Mouse (Mus musculus): Measurements from ENCODE around the gene Lrrc3b. TPM values are rescaled to one million over a fixed set of nuclear protein-coding genes. Genes with fewer than 3 reads are reported as not detected.

Lrrc3b gene
- polyA plus RNA-seq, 1 experiment from 2014 or later, result 0.09 TPM

DNA sequence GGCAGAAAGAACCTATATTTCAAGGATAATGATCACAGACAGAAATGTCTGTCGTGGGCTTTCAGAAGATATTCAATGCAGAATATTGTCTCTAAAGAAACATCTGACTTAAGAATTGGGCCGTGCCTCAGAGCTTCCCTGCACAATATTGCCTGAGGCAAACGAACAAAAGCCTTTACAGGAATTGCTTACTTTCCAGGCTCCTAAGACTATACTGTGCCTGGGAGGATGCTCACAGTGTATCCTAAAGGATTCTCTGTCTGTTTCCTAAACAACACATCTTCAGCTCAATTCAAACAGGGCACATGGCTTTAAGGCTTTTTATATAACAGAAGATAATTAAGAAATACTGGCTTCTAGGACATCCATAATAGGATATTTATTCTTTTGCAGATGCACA is 79.7 kb downstream of the Lrrc3b start:
- Histone ChIP-seq H3K9ac (ENCODE audit: low read depth, low read length) (no peak overlapping the region), H3K4me2 (ENCODE audit: low read depth, low read length) (no peak overlapping the region), H3K4me3 (ENCODE audit: low read depth, low read length) (no peak overlapping the region), H3K36me3 (ENCODE audit: control insufficient read depth, insufficient read depth) (no peaks in the 10 kb centered on the region), H3K27me3 (ENCODE audit: control insufficient read depth, insufficient read depth, low read depth, low read length) (no peaks in the 10 kb centered on the region), H3K27ac (ENCODE audit: low read length) (no peak overlapping the region), H3K9me3 (replicated peaks; ENCODE audit: control insufficient read depth, low read length) (no peaks in the 10 kb centered on the region), H3K4me1 (ENCODE audit: control insufficient read depth, low read depth, low read length) (no peaks in the 10 kb centered on the region)
- WGBS (ENCODE audit: insufficient replicate concordance), result 42% methylated on average over 3 of the region's 3 CpGs
- no peak for ATAC-seq (ENCODE audit: low read depth)

DNA sequence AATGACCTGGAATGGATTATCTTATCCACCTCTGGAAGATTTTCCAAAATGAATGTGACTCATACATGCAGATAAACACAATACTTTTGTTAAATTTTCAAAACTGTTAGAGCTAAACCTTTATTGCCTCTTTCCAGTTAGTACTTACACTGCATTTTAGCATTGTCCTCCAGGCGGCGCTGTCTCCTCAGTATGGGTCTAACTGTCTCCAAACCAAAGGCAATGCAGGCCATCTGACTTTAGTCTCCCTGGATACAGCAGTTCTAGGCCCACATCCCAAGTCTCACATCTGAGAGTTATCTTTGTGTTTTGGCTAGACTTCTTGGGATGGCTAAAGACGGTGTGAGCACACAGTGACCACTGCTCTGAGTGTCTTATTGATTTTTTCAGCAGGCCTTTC is 83.3 kb downstream of the Lrrc3b start:
- Histone ChIP-seq H3K4me3 (ENCODE audit: low read depth, low read length) (no peak overlapping the region), H3K9me3 (replicated peaks; ENCODE audit: control insufficient read depth, low read length) (no peaks in the 10 kb centered on the region), H3K9ac (ENCODE audit: low read depth, low read length) (no peak overlapping the region), H3K27ac (ENCODE audit: low read length) (no peak overlapping the region), H3K4me2 (ENCODE audit: low read depth, low read length) (no peak overlapping the region), H3K36me3 (ENCODE audit: control insufficient read depth, insufficient read depth) (no peaks in the 10 kb centered on the region), H3K27me3 (ENCODE audit: control insufficient read depth, insufficient read depth, low read depth, low read length) (no peaks in the 10 kb centered on the region), H3K4me1 (ENCODE audit: control insufficient read depth, low read depth, low read length) (no peaks in the 10 kb centered on the region)
- ATAC-seq (ENCODE audit: low read depth), result no peak
- WGBS (ENCODE audit: insufficient replicate concordance), result 23% methylated on average over 3 of the region's 3 CpGs

DNA sequence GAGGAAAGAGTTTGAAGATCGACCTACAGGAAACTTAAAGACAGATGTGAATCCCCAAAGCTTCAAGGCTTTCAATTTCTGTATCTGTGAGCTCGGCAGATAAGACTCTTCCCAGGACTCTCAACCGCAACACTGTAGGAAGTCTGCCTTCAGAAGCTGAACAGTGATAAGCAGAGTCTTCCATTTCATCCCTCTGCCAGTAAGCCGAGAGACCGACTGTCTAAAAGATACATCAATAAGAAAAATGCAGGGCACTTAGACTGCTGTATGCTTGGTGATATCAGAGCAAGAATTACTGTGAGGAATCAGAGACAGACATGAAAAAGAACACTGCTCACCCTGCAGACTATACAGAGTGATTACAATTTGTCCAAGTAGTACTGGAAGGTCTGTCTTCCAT is 84.5 kb downstream of the Lrrc3b start:
- no peak for ATAC-seq (ENCODE audit: low read depth)
- H3K4me3 ChIP-seq (ENCODE audit: low read depth, low read length), result no peak overlapping the region
- no peaks in the 10 kb centered on the region for H3K36me3 ChIP-seq (ENCODE audit: control insufficient read depth, insufficient read depth)
- no peak overlapping the region for H3K27ac ChIP-seq (ENCODE audit: low read length)
- no peak overlapping the region for H3K9ac ChIP-seq (ENCODE audit: low read depth, low read length)
- H3K9me3 ChIP-seq (replicated peaks; ENCODE audit: control insufficient read depth, low read length), result no peaks in the 10 kb centered on the region
- 12% methylated on average over 5 of the region's 5 CpGs for WGBS (ENCODE audit: insufficient replicate concordance)
- H3K4me2 ChIP-seq (ENCODE audit: low read depth, low read length), result no peak overlapping the region
- no peaks in the 10 kb centered on the region for H3K27me3 ChIP-seq (ENCODE audit: control insufficient read depth, insufficient read depth, low read depth, low read length)
- no peaks in the 10 kb centered on the region for H3K4me1 ChIP-seq (ENCODE audit: control insufficient read depth, low read depth, low read length)

DNA sequence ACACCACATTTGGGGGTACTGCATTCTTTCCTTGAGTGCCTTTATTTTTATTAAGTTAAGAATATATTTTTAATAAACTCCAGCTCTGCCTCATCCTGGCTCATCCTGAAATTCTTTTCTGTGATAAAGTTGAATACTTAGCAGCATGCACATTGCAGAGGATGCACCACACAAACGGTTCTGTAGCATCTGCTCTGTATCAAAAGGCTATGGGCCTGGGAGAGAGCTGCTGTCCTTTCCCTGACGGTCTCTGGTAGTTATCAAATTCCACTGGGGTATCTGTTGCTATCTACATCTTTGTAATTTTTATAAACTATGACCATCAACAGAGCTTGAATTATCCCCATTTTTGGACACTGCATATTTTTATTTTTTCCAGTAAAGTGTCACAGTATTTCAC is 105.7 kb downstream of the Lrrc3b start:
- Histone ChIP-seq H3K9ac (ENCODE audit: low read depth, low read length) (no peak overlapping the region), H3K36me3 (ENCODE audit: control insufficient read depth, insufficient read depth) (no peaks in the 10 kb centered on the region), H3K27me3 (ENCODE audit: control insufficient read depth, insufficient read depth, low read depth, low read length) (no peaks in the 10 kb centered on the region), H3K4me1 (ENCODE audit: control insufficient read depth, low read depth, low read length) (no peaks in the 10 kb centered on the region), H3K4me3 (ENCODE audit: low read depth, low read length) (no peak overlapping the region), H3K27ac (ENCODE audit: low read length) (no peak overlapping the region), H3K9me3 (replicated peaks; ENCODE audit: control insufficient read depth, low read length) (no peaks in the 10 kb centered on the region), H3K4me2 (ENCODE audit: low read depth, low read length) (no peak overlapping the region)
- ATAC-seq (ENCODE audit: low read depth), result no peak
- WGBS (ENCODE audit: insufficient replicate concordance), result 39% methylated on average over 2 of the region's 2 CpGs

DNA sequence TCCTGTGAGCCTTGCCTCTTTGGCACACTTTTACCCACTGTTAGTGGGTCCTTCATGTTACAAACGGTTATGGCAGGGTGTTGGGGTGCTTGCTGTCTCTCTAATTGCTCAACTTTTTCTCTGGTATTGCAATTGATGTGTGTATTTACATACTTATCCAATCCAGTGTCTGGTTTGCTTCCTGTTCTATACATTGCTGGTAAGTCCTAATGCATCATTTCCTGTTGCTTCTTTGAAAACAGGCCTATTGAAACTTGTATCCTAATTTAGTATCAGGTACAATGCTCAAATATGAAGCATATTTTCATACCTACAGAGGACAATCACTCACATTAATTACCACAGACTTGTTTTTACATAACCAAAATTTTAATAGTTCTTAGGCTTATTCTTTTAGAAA is 107.4 kb downstream of the Lrrc3b start:
- no peaks in the 10 kb centered on the region for H3K36me3 ChIP-seq (ENCODE audit: control insufficient read depth, insufficient read depth)
- no peaks in the 10 kb centered on the region for H3K27me3 ChIP-seq (ENCODE audit: control insufficient read depth, insufficient read depth, low read depth, low read length)
- no peak for ATAC-seq (ENCODE audit: low read depth)
- H3K4me1 ChIP-seq (ENCODE audit: control insufficient read depth, low read depth, low read length), result no peaks in the 10 kb centered on the region
- 10% methylated on average over 1 of the region's 1 CpGs for whole genome bisulfite sequencing (ENCODE audit: insufficient replicate concordance)
- H3K9me3 ChIP-seq (replicated peaks; ENCODE audit: control insufficient read depth, low read length), result no peaks in the 10 kb centered on the region
- H3K4me3 ChIP-seq (ENCODE audit: low read depth, low read length), result no peak overlapping the region
- no peak overlapping the region for H3K27ac ChIP-seq (ENCODE audit: low read length)
- H3K4me2 ChIP-seq (ENCODE audit: low read depth, low read length), result no peak overlapping the region
- H3K9ac ChIP-seq (ENCODE audit: low read depth, low read length), result no peak overlapping the region

DNA sequence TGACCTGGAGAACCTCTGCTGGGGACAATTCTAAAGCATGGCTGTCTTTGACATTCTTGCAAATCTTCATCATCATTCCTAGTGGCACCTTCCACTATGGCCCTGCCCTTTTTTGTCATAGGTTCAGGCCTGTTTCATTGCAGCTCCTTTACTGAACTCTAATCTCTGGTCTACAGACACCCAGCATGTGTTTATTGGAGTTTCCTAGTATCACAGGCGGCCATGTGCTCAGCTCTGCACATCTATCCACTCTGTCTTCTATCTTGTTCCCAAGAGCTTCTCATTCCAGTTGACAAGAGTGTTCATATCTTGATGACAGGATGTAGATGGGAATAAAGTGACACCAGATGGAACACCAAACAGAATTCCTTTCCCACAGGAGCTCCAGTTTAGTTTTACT is 108.6 kb downstream of the Lrrc3b start:
- WGBS (ENCODE audit: insufficient replicate concordance), result 60% methylated on average over 1 of the region's 1 CpGs
- no peaks in the 10 kb centered on the region for H3K9me3 ChIP-seq (replicated peaks; ENCODE audit: control insufficient read depth, low read length)
- no peak overlapping the region for H3K4me2 ChIP-seq (ENCODE audit: low read depth, low read length)
- no peak overlapping the region for H3K9ac ChIP-seq (ENCODE audit: low read depth, low read length)
- H3K4me3 ChIP-seq (ENCODE audit: low read depth, low read length), result no peak overlapping the region
- no peaks in the 10 kb centered on the region for H3K27me3 ChIP-seq (ENCODE audit: control insufficient read depth, insufficient read depth, low read depth, low read length)
- ATAC-seq (ENCODE audit: low read depth), result no peak
- H3K36me3 ChIP-seq (ENCODE audit: control insufficient read depth, insufficient read depth), result no peaks in the 10 kb centered on the region
- no peaks in the 10 kb centered on the region for H3K4me1 ChIP-seq (ENCODE audit: control insufficient read depth, low read depth, low read length)
- no peak overlapping the region for H3K27ac ChIP-seq (ENCODE audit: low read length)

DNA sequence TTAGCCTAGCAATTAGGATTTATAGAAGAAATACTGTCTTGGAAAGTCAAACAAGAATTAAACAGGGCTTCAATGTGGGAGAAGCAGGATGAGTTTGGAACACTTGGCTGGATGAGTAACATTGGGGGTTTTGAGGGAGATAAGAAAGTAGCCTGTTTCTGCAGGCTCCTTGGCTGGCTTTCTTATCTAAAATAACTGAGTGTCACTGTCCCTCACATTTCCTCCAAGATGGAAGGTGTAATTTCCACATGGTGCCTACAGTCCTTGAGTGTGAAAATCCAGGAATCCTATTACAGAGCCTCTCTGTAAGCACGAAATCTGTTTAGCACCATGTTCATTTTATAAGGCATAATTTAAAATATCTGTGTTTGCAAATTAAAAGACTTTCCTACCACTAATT is 112.9 kb downstream of the Lrrc3b start:
- Histone ChIP-seq H3K9ac (ENCODE audit: low read depth, low read length) (no peak overlapping the region), H3K27me3 (ENCODE audit: control insufficient read depth, insufficient read depth, low read depth, low read length) (no peaks in the 10 kb centered on the region), H3K9me3 (replicated peaks; ENCODE audit: control insufficient read depth, low read length) (no peaks in the 10 kb centered on the region), H3K36me3 (ENCODE audit: control insufficient read depth, insufficient read depth) (no peaks in the 10 kb centered on the region), H3K27ac (ENCODE audit: low read length) (no peak overlapping the region), H3K4me3 (ENCODE audit: low read depth, low read length) (no peak overlapping the region), H3K4me2 (ENCODE audit: low read depth, low read length) (no peak overlapping the region), H3K4me1 (ENCODE audit: control insufficient read depth, low read depth, low read length) (no peaks in the 10 kb centered on the region)
- no peak for ATAC-seq (ENCODE audit: low read depth)
- WGBS (ENCODE audit: insufficient replicate concordance), result 36% methylated on average over 1 of the region's 1 CpGs

DNA sequence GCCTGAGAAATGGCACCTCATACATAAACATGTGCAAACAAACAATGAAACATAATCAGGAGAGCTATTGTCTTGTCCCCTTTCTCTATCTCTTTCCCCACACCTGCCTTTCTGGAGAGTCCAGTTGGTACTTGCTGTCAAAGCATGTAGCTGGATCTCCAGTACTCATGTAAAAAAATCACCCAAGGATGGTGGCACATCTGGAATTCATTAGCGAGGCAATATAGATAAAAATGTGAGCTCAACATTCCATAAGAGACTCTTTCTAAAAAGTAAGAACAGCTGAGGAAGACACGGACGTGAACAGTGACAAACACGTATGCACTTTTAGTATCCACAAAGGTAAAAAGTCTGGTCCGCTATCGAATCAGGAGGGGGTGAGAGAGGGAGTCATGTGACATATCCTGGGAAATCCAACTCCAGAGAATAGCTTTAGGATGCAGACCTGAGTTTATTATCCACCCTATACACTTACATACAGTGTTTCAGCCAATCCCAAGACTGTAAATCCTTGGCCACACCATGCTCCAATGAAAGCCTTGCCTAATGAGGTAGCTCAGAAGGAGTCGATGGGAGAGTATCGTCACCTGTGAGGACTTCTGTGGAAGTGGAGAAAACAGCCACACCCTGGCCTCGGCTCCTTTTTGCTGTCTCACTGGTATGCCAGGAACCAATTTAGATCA is 116.2 kb downstream of the Lrrc3b start:
- Histone ChIP-seq H3K9me3 (replicated peaks; ENCODE audit: control insufficient read depth, low read length) (no peaks in the 10 kb centered on the region), H3K27ac (ENCODE audit: low read length) (no peak overlapping the region), H3K27me3 (ENCODE audit: control insufficient read depth, insufficient read depth, low read depth, low read length) (no peaks in the 10 kb centered on the region), H3K4me1 (ENCODE audit: control insufficient read depth, low read depth, low read length) (no peaks in the 10 kb centered on the region), H3K9ac (ENCODE audit: low read depth, low read length) (no peak overlapping the region), H3K36me3 (ENCODE audit: control insufficient read depth, insufficient read depth) (no peaks in the 10 kb centered on the region), H3K4me2 (ENCODE audit: low read depth, low read length) (no peak overlapping the region), H3K4me3 (ENCODE audit: low read depth, low read length) (no peak overlapping the region)
- 68% methylated on average over 9 of the region's 9 CpGs for WGBS (ENCODE audit: insufficient replicate concordance)
- ATAC-seq (ENCODE audit: low read depth), result no peak

DNA sequence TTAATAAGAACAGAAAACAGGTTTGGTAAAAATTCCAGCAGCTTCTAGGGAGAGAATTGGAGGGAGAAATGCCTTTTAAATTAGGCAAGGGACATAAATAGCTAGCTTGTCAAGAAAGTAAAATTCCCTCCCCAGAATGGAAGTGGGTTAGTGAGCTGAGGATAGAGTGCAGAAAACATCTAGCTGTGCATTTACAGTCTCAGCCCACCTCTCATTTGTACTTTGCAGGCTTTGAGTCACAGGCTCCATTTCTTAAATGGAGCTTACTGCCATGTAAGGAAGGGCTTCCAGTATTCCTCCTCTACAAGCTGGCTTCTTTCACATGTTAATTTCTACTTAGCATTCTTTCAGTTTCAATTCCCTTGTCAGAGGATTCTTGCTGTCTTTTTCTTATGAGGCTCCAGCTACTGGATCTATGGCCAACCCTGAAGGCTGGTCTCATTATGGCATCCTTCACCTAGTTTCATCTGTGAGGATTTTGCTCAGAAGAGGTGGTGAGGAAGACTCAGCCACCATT is 119.3 kb downstream of the Lrrc3b start:
- no peak for ATAC-seq (ENCODE audit: low read depth)
- H3K4me2 ChIP-seq (ENCODE audit: low read depth, low read length), result no peak overlapping the region
- H3K4me3 ChIP-seq (ENCODE audit: low read depth, low read length), result no peak overlapping the region
- H3K9ac ChIP-seq (ENCODE audit: low read depth, low read length), result no peak overlapping the region
- no peak overlapping the region for H3K27ac ChIP-seq (ENCODE audit: low read length)
- H3K9me3 ChIP-seq (replicated peaks; ENCODE audit: control insufficient read depth, low read length), result no peaks in the 10 kb centered on the region
- H3K4me1 ChIP-seq (ENCODE audit: control insufficient read depth, low read depth, low read length), result no peaks in the 10 kb centered on the region
- no peaks in the 10 kb centered on the region for H3K36me3 ChIP-seq (ENCODE audit: control insufficient read depth, insufficient read depth)
- H3K27me3 ChIP-seq (ENCODE audit: control insufficient read depth, insufficient read depth, low read depth, low read length), result no peaks in the 10 kb centered on the region

Data from liver, embryonic 16.5 days (tissue).